Mouse (Mus musculus) T-helper 2 cell (primary cell): ENCODE measurements at regions not wholly inside any gene's neighbourhood (a gene's known extent, or its start where the extent isn't known, plus 50 kb on each side); places are given as distances from the start of the nearest gene placed in this dataset.

ENCODE experiments used
- in situ Hi-C: fragments of 300-600 bp; cut with MboI, MseI; formaldehyde crosslinking; loops from one replicate; pipeline ENCODE4 v1.15.1; 2025; ENCODE audit warnings: high pct_unique_total_duplicates

- in situ Hi-C loops = no loop called here
Measured at GRCm38 (mm10) chr4:72331882-72332281, 131.2 kb upstream of the Tle1 start.

GRCm38 (mm10) chr4:72329026-72329390 lies 128.3 kb upstream of the Tle1 start:
- in situ Hi-C loops = no loop called here

- in situ Hi-C loops = no loop called here
Measured at GRCm38 (mm10) chr4:72328282-72329025, 127.7 kb upstream of the Tle1 start.

GRCm38 (mm10) chr4:72324913-72325312 lies 124.2 kb upstream of the Tle1 start:
- in situ Hi-C loops = no loop called here

GRCm38 (mm10) chr4:72285112-72285675 lies 84.5 kb upstream of the Tle1 start:
- in situ Hi-C loops = no loop called here

GRCm38 (mm10) chr4:72250531-72250930 lies 49.8 kb upstream of the Tle1 start:
- in situ Hi-C loops = no loop called here
